Mouse (Mus musculus) MEL (cell line): ENCODE measurements around the gene Ciart. TPM values are rescaled to one million over a fixed set of nuclear protein-coding genes. Genes with fewer than 3 reads are reported as not detected.
A peak's percentile ranks its signal among the peaks of the same experiment; 100 is the strongest.

Source experiments
- DNase-seq: peaks from one replicate; pipeline ENCODE4 v3.0.0; 2011; ENCODE audit warnings: low read depth, low spot score
- H3K27ac ChIP-seq: 2 replicates; pipeline ENCODE4 v1.5.1; 2012; ENCODE audit warnings: low read depth, mild to moderate bottlenecking, control low read depth, low read length, moderate library complexity; ENCODE audit not compliant: control insufficient read depth
- H3K27me3 ChIP-seq, 2 experiments: fragments of 150-350 bp in 1 of 2; sonication (generic) in 1 of 2; 2 replicates each; pipeline ENCODE4 v1.6.1; 2012; ENCODE audit warnings: low read length in 2 of 2, mild to moderate bottlenecking in 2 of 2, improper control_type of control experiment in 1 of 2, moderate library complexity in 1 of 2; ENCODE audit not compliant: insufficient read depth in 2 of 2, control insufficient read depth in 1 of 2
- H3K36me3 ChIP-seq, 2 experiments: 2 replicates each; pipeline ENCODE4 v1.6.1; 2012 to 2014; ENCODE audit warnings: low read length in 2 of 2, improper control_type of control experiment in 1 of 2, inconsistent platforms in 1 of 2, mild to moderate bottlenecking in 1 of 2; ENCODE audit not compliant: insufficient read depth in 2 of 2, control insufficient read depth in 1 of 2
- H3K4me1 ChIP-seq, 2 experiments: fragments of 150-350 bp in 1 of 2; sonication (generic) in 1 of 2; 2 replicates each; pipeline ENCODE4 v1.6.1; 2012; ENCODE audit warnings: low read length in 2 of 2, improper control_type of control experiment in 1 of 2, mild to moderate bottlenecking in 1 of 2; ENCODE audit not compliant: insufficient read depth in 2 of 2, control insufficient read depth in 1 of 2
- H3K4me3 ChIP-seq, 2 experiments: fragments of 150-350 bp in 1 of 2; sonication (generic) in 1 of 2; 2 replicates each; pipeline ENCODE4 v1.5.1; 2012; ENCODE audit warnings: low read depth in 2 of 2, low read length in 2 of 2, mild to moderate bottlenecking in 2 of 2, moderate library complexity in 2 of 2, control low read depth in 1 of 2, improper control_type of control experiment in 1 of 2; ENCODE audit not compliant: control insufficient read depth in 1 of 2, insufficient read depth in 1 of 2
- H3K79me2 ChIP-seq: 2 replicates; pipeline ENCODE4 v1.6.1; 2012; ENCODE audit warnings: mild to moderate bottlenecking, low read length, moderate library complexity; ENCODE audit not compliant: control insufficient read depth, poor library complexity, insufficient read depth
- H3K9ac ChIP-seq: 2 replicates; pipeline ENCODE4 v1.6.1; 2012; ENCODE audit warnings: low read depth, mild to moderate bottlenecking, control low read depth, low read length, moderate library complexity; ENCODE audit not compliant: control insufficient read depth, poor library complexity, severe bottlenecking
- H3K9me3 ChIP-seq: fragments of 150-350 bp; sonication (generic); replicated peaks from 2 replicates; pipeline ENCODE4 v1.6.1; 2012; ENCODE audit warnings: mild to moderate bottlenecking, low read length, improper control_type of control experiment, moderate library complexity; ENCODE audit not compliant: insufficient read depth
- BHLHE40 ChIP-seq: IDR thresholded peaks from 2 replicates; pipeline ENCODE4 v1.6.1; 2012; ENCODE audit warnings: low read depth, mild to moderate bottlenecking, inconsistent platforms, low read length, improper control_type of control experiment, borderline replicate concordance
- CHD1 ChIP-seq: IDR thresholded peaks from 2 replicates; pipeline ENCODE4 v1.6.1; 2012; ENCODE audit warnings: low read depth, mild to moderate bottlenecking, inconsistent platforms, low read length, improper control_type of control experiment
- CHD2 ChIP-seq: IDR thresholded peaks from 2 replicates; pipeline ENCODE4 v1.6.1; 2011; ENCODE audit warnings: low read length, improper control_type of control experiment
- E2F4 ChIP-seq: IDR thresholded peaks from 2 replicates; pipeline ENCODE4 v1.6.1; 2011; ENCODE audit warnings: low read depth, low read length, improper control_type of control experiment, borderline replicate concordance
- ELF1 ChIP-seq: IDR thresholded peaks from 2 replicates; pipeline ENCODE4 v1.6.1; 2014; ENCODE audit warnings: low read depth, mild to moderate bottlenecking, inconsistent platforms, low read length, improper control_type of control experiment, moderate library complexity
- EP300 ChIP-seq, 2 experiments: IDR thresholded peaks; 2 replicates each; pipeline ENCODE4 v1.6.1; 2011; ENCODE audit warnings: improper control_type of control experiment in 2 of 2, low read length in 2 of 2, low read depth in 1 of 2, mild to moderate bottlenecking in 1 of 2
- GABPA ChIP-seq: IDR thresholded peaks from 2 replicates; pipeline ENCODE4 v1.6.1; 2012; ENCODE audit warnings: low read depth, mild to moderate bottlenecking, inconsistent platforms, low read length, improper control_type of control experiment, moderate library complexity
- GATA1 ChIP-seq: IDR thresholded peaks from 2 replicates; pipeline ENCODE4 v1.6.1; 2011; ENCODE audit warnings: low read depth, low read length, improper control_type of control experiment
- HCFC1 ChIP-seq: IDR thresholded peaks from 2 replicates; pipeline ENCODE4 v1.6.1; 2012; ENCODE audit warnings: low read depth, mild to moderate bottlenecking, inconsistent platforms, low read length, improper control_type of control experiment, moderate library complexity
- JUND ChIP-seq: IDR thresholded peaks from 2 replicates; pipeline ENCODE4 v1.6.1; 2011; ENCODE audit warnings: low read depth, mild to moderate bottlenecking, improper control_type of control experiment, low read length
- KAT2A ChIP-seq: conservative IDR thresholded peaks from 2 replicates; pipeline ENCODE4 v1.6.1; 2012; ENCODE audit warnings: low read depth, low read length, improper control_type of control experiment, inconsistent platforms
- MAFK ChIP-seq: IDR thresholded peaks from 2 replicates; pipeline ENCODE4 v1.6.1; 2011; ENCODE audit warnings: low read depth, mild to moderate bottlenecking, low read length, improper control_type of control experiment, borderline replicate concordance
- MAX ChIP-seq: IDR thresholded peaks from 2 replicates; pipeline ENCODE4 v1.6.1; 2011; ENCODE audit warnings: low read length, improper control_type of control experiment
- MAZ ChIP-seq: IDR thresholded peaks from 2 replicates; pipeline ENCODE4 v1.6.1; 2012; ENCODE audit warnings: low read depth, mild to moderate bottlenecking, inconsistent platforms, low read length, improper control_type of control experiment
- MEF2A ChIP-seq: IDR thresholded peaks from 2 replicates; pipeline ENCODE4 v1.6.1; 2014; ENCODE audit warnings: low read depth, mild to moderate bottlenecking, inconsistent platforms, low read length, improper control_type of control experiment; ENCODE audit not compliant: poor library complexity, insufficient replicate concordance, severe bottlenecking; ENCODE audit errors: extremely low read depth
- MXI1 ChIP-seq: IDR thresholded peaks from 2 replicates; pipeline ENCODE4 v1.6.1; 2011; ENCODE audit warnings: mild to moderate bottlenecking, low read depth, low read length, improper control_type of control experiment
- MYB ChIP-seq: IDR thresholded peaks from 2 replicates; pipeline ENCODE4 v1.6.1; 2011; ENCODE audit warnings: mild to moderate bottlenecking, low read depth, low read length, improper control_type of control experiment
- MYC ChIP-seq: IDR thresholded peaks from 2 replicates; pipeline ENCODE4 v1.6.1; 2011; ENCODE audit warnings: low read depth, mild to moderate bottlenecking, low read length, improper control_type of control experiment, moderate library complexity
- NELFE ChIP-seq: IDR thresholded peaks from 2 replicates; pipeline ENCODE4 v1.6.1; 2011; ENCODE audit warnings: low read depth, low read length, improper control_type of control experiment
- NRF1 ChIP-seq: IDR thresholded peaks from 2 replicates; pipeline ENCODE4 v1.6.1; 2014; ENCODE audit warnings: low read depth, mild to moderate bottlenecking, inconsistent platforms, low read length, improper control_type of control experiment, moderate library complexity; ENCODE audit not compliant: poor library complexity, insufficient read depth, severe bottlenecking
- POLR2A ChIP-seq, 2 experiments: IDR thresholded peaks; 2 replicates each; pipeline ENCODE4 v1.6.1; 2011 to 2012; ENCODE audit warnings: low read length in 2 of 2, mild to moderate bottlenecking in 2 of 2, control low read depth in 1 of 2, improper control_type of control experiment in 1 of 2, low read depth in 1 of 2, moderate library complexity in 1 of 2; ENCODE audit not compliant: control insufficient read depth in 1 of 2, insufficient read depth in 1 of 2, poor library complexity in 1 of 2
- POLR2AphosphoS5 ChIP-seq: IDR thresholded peaks from 2 replicates; pipeline ENCODE4 v1.6.1; 2012; ENCODE audit warnings: low read depth, borderline replicate concordance, mild to moderate bottlenecking, inconsistent platforms, low read length, moderate library complexity, mixed read lengths
- RAD21 ChIP-seq: IDR thresholded peaks from 2 replicates; pipeline ENCODE4 v1.6.1; 2011; ENCODE audit warnings: mild to moderate bottlenecking, low read depth, low read length, improper control_type of control experiment
- RCOR1 ChIP-seq: IDR thresholded peaks from 2 replicates; pipeline ENCODE4 v1.6.1; 2012; ENCODE audit warnings: low read depth, mild to moderate bottlenecking, inconsistent platforms, low read length, improper control_type of control experiment
- SIN3A ChIP-seq: IDR thresholded peaks from 2 replicates; pipeline ENCODE4 v1.6.1; 2012; ENCODE audit warnings: low read length, improper control_type of control experiment, inconsistent platforms
- SMC3 ChIP-seq: IDR thresholded peaks from 2 replicates; pipeline ENCODE4 v1.6.1; 2011; ENCODE audit warnings: low read depth, low read length, improper control_type of control experiment
- TAL1 ChIP-seq: IDR thresholded peaks from 2 replicates; pipeline ENCODE4 v1.6.1; 2012; ENCODE audit warnings: mild to moderate bottlenecking, inconsistent platforms, low read length, moderate library complexity, mixed read lengths
- TBP ChIP-seq: IDR thresholded peaks from 2 replicates; pipeline ENCODE4 v1.8.0; 2011; ENCODE audit warnings: low read depth, low read length, improper control_type of control experiment
- TCF12 ChIP-seq: IDR thresholded peaks from 2 replicates; pipeline ENCODE4 v1.6.1; 2014; ENCODE audit warnings: low read depth, mild to moderate bottlenecking, inconsistent platforms, low read length, improper control_type of control experiment, moderate library complexity
- USF1 ChIP-seq: IDR thresholded peaks from 2 replicates; pipeline ENCODE4 v1.6.1; 2014; ENCODE audit warnings: low read depth, mild to moderate bottlenecking, inconsistent platforms, low read length, improper control_type of control experiment, moderate library complexity
- USF2 ChIP-seq, 2 experiments: IDR thresholded peaks; 2 replicates each; pipeline ENCODE4 v1.6.1; 2011 to 2012; ENCODE audit warnings: improper control_type of control experiment in 2 of 2, low read length in 2 of 2, borderline replicate concordance in 1 of 2, inconsistent platforms in 1 of 2, low read depth in 1 of 2, mild to moderate bottlenecking in 1 of 2; ENCODE audit not compliant: insufficient read depth in 1 of 2
- ZC3H11A ChIP-seq: IDR thresholded peaks from 2 replicates; pipeline ENCODE4 v1.6.1; 2012; ENCODE audit warnings: low read depth, mild to moderate bottlenecking, inconsistent platforms, low read length, improper control_type of control experiment
- ZMIZ1 ChIP-seq: IDR thresholded peaks from 2 replicates; pipeline ENCODE4 v1.6.1; 2012; ENCODE audit warnings: low read depth, mild to moderate bottlenecking, inconsistent platforms, low read length, improper control_type of control experiment, moderate library complexity
- ZNF384 ChIP-seq: IDR thresholded peaks from 2 replicates; pipeline ENCODE4 v1.6.1; 2012; ENCODE audit warnings: low read depth, mild to moderate bottlenecking, inconsistent platforms, low read length, improper control_type of control experiment
- polyA plus RNA-seq, 2 experiments: library from polyadenylated mRNA; stranded (reverse) in 1 of 2; unstranded in 1 of 2; fragments of >175 nt in 1 of 2; fragments of >200 nt in 1 of 2; gene quantifications; 2 replicates each; pipeline versions ENCODE4 v1.2.1 to v1.2.4; 2012; ENCODE audit warnings: low replicate concordance in 2 of 2, low read depth in 1 of 2; ENCODE audit not compliant: insufficient read length in 2 of 2, insufficient read depth in 1 of 2, missing spikeins in 1 of 2
- total RNA-seq: library from RNA; depleted of rRNA; stranded (reverse); fragments of 300-350 nt; gene quantifications from 2 replicates; pipeline ENCODE4 v1.2.3, GENCODE M21; 2012; rRNA removed

Ciart gene
- 4.9 and 18.5 TPM in 2 replicates for total RNA-seq
- polyA plus RNA-seq: 10 to 100 TPM in 1 of 2 experiments, not detected in 1; 23.8 TPM

GRCm38 (mm10) chr3:95881979-95882815 lies at the start of gene Ciart:
Gene Ciart, minus strand, starts transcription at chr3:95882251.
- Histone ChIP-seq H3K36me3 (peaks cover 0 to 2% of the 10 kb centered on the region in 2 experiments; a peak in 2 of 4 replicates), H3K4me3 (peak within 1 kb of the TSS; percentile 56 to 78), H3K4me1 (peaks cover 5 to 13% of the 10 kb centered on the region in 2 experiments; a peak in 3 of 4 replicates), H3K9ac (peak within 1 kb of the TSS; percentile 77), H3K79me2 (no peaks in the 10 kb centered on the region; the same call in none of the 2 replicates), H3K27ac (peak within 1 kb of the TSS; percentile 53), H3K9me3 (no peaks in the 10 kb centered on the region), H3K27me3 (no peaks in the 10 kb centered on the region)
- peak; percentile 100 for DNase-seq
- TF ChIP-seq TAL1 (no peak), USF2 (IDR thresholded peaks at IDR 0.05; ENCODE audit: borderline replicate concordance in 1 of 2, insufficient read depth in 1 of 2, low read depth in 1 of 2, low read length in 2 of 2) (peak; percentile 96 to 98), POLR2AphosphoS5 (peak; percentile 96), CHD2 (peak; percentile 87), ELF1 (0 out of 2 replicates have a peak, but pooled peaks have one; percentile 11), EP300 (IDR thresholded peaks at IDR 0.05; ENCODE audit: low read depth in 1 of 2, low read length in 2 of 2) (peak; percentile 1 to 27; a peak in 2 of 4 replicates), GABPA (no peak), HCFC1 (peak; percentile 83), MXI1 (peak; percentile 100), BHLHE40 (peak; percentile 100), MYB (no peak), RCOR1 (no peak), RAD21 (no peak; the same call in 1 of the 2 replicates), TBP (peak; percentile 97), MAFK (no peak), NRF1 (peak; percentile 50; the same call in 1 of the 2 replicates), POLR2A (IDR thresholded peaks at IDR 0.05; ENCODE audit: control insufficient read depth in 1 of 2, insufficient read depth in 1 of 2, low read depth in 1 of 2, low read length in 2 of 2, poor library complexity in 1 of 2) (peak; percentile 78 to 98), KAT2A (no peak; the same call in 1 of the 2 replicates), SIN3A (peak; percentile 100), MAX (peak; percentile 100), ZMIZ1 (no peak), MYC (peak; percentile 99), E2F4 (peak; percentile 27; the same call in 1 of the 2 replicates), CHD1 (no peak), SMC3 (no peak; the same call in 1 of the 2 replicates), NELFE (peak; percentile 77), TCF12 (no peak; the same call in none of the 2 replicates), ZNF384 (peak; percentile 70), JUND (no peak), GATA1 (peak; percentile 40; the same call in 1 of the 2 replicates), MEF2A (0 out of 2 replicates have a peak, but pooled peaks have one; percentile 13), USF1 (peak; percentile 99), ZC3H11A (0 out of 2 replicates have a peak, but pooled peaks have one; percentile 3), MAZ (peak; percentile 96)
